Mouse (Mus musculus) bone marrow, adult 2 months (tissue): ENCODE results near the gene Trim33.

Experiments
- CTCF ChIP-seq: fragments of 200-500 bp; IDR thresholded peaks from 2 replicates; pipeline ENCODE4 v1.5.1; 2011; ENCODE audit warnings: low read length, control low read depth; ENCODE audit not compliant: control insufficient read depth, insufficient read depth
- POLR2A ChIP-seq: fragments of 200-500 bp; IDR thresholded peaks from 2 replicates; pipeline ENCODE4 v1.6.1; 2011; ENCODE audit warnings: low read depth, mild to moderate bottlenecking, control low read depth, low read length, borderline replicate concordance; ENCODE audit not compliant: control insufficient read depth

DNA sequence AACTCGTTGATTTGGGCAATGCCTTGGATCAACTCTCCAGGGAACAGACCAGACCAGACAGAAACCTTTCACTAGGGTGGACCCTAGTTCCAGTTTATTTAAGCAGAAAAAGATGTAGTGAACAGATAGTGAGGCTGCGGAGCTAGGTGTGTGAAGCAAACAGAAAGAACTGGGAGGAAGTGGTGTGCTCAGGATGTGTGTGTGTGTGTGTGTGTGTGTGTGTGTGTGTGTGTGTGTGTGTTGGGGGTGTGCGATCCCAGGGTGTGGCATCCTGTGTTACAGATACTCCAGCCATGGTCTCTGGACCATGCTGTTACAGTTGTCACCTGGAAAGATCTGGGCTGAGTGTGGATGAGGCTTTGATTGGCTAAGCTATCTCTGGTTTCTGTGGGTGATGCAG, 118.4 kb downstream of the Trim33 start:
- TF ChIP-seq POLR2A: no peak
- TF ChIP-seq CTCF: no peak
